Mouse (Mus musculus) CH12.LX (cell line): Measurements from ENCODE around the gene Slc35f3. TPM values are rescaled to one million over a fixed set of nuclear protein-coding genes. Genes with fewer than 3 reads are reported as not detected.
A peak's percentile ranks its signal among the peaks of the same experiment; 100 is the strongest.

Experiments used
- DNase-seq: peaks from one replicate; pipeline ENCODE4 v3.0.0-alpha.2; 2013; ENCODE audit errors: extremely low read depth
- H3K27ac ChIP-seq: 2 replicates; pipeline ENCODE4 v1.5.1; 2012; ENCODE audit warnings: low read depth, mild to moderate bottlenecking, control low read depth, moderate library complexity; ENCODE audit not compliant: insufficient read depth
- H3K27me3 ChIP-seq: replicated peaks from 2 replicates; pipeline ENCODE3; 2012; ENCODE audit warnings: inconsistent platforms
- H3K36me3 ChIP-seq, 2 experiments: replicated peaks in 1 of 2; 2 replicates each; pipeline versions ENCODE3 to v1.6.1; 2012; ENCODE audit warnings: inconsistent platforms in 1 of 2, low read length in 1 of 2, mild to moderate bottlenecking in 1 of 2, mixed read lengths in 1 of 2, moderate library complexity in 1 of 2; ENCODE audit not compliant: control insufficient read depth in 1 of 2, insufficient read depth in 1 of 2
- H3K4me1 ChIP-seq, 2 experiments: 2 replicates each; pipeline ENCODE4 v1.6.1; 2012; ENCODE audit warnings: inconsistent platforms in 1 of 2, moderate library complexity in 1 of 2; ENCODE audit not compliant: insufficient read depth in 2 of 2, control insufficient read depth in 1 of 2
- H3K4me2 ChIP-seq: 2 replicates; pipeline ENCODE4 v1.6.1; 2012; ENCODE audit warnings: low read depth, mild to moderate bottlenecking, control low read depth; ENCODE audit not compliant: poor library complexity, insufficient read depth, severe bottlenecking
- H3K4me3 ChIP-seq, 3 experiments: fragments of 150-350 bp in 1 of 3; sonication (generic) in 1 of 3; replicated peaks in 1 of 3; 2 replicates each; pipeline versions ENCODE3 to v1.5.1; 2011 to 2012; ENCODE audit warnings: low read depth in 2 of 3, low read length in 2 of 3, mild to moderate bottlenecking in 2 of 3, moderate library complexity in 2 of 3, control low read depth in 1 of 3, improper control_type of control experiment in 1 of 3, inconsistent platforms in 1 of 3, mixed read lengths in 1 of 3; ENCODE audit not compliant: poor library complexity in 1 of 3
- H3K79me2 ChIP-seq: replicated peaks from 2 replicates; pipeline ENCODE4 v1.6.1; 2012; ENCODE audit warnings: mild to moderate bottlenecking, moderate library complexity; ENCODE audit not compliant: control insufficient read depth, poor library complexity, insufficient read depth, severe bottlenecking; ENCODE audit errors: extremely low read depth
- H3K9ac ChIP-seq: 2 replicates; pipeline ENCODE4 v1.6.1; 2012; ENCODE audit warnings: low read depth, mild to moderate bottlenecking, control low read depth, moderate library complexity; ENCODE audit not compliant: insufficient read depth
- H3K9me3 ChIP-seq: replicated peaks from 2 replicates; pipeline ENCODE3; 2012; ENCODE audit warnings: low read length, inconsistent platforms, mixed read lengths
- BHLHE40 ChIP-seq: IDR thresholded peaks from 2 replicates; pipeline ENCODE4 v1.6.1; 2011; ENCODE audit warnings: mild to moderate bottlenecking, low read depth, low read length, improper control_type of control experiment
- CHD1 ChIP-seq: IDR thresholded peaks from 2 replicates; pipeline ENCODE4 v1.6.1; 2012; ENCODE audit warnings: low read depth, low read length, improper control_type of control experiment, inconsistent platforms
- CHD2 ChIP-seq: IDR thresholded peaks from 2 replicates; pipeline ENCODE4 v1.6.1; 2011; ENCODE audit warnings: low read length, improper control_type of control experiment
- CTCF ChIP-seq, 2 experiments: IDR thresholded peaks in 1 of 2; conservative IDR thresholded peaks in 1 of 2; 2 replicates each; pipeline ENCODE4 v1.5.1; 2011 to 2012; ENCODE audit warnings: low read depth in 2 of 2, low read length in 2 of 2, improper control_type of control experiment in 1 of 2, inconsistent platforms in 1 of 2, mild to moderate bottlenecking in 1 of 2, moderate library complexity in 1 of 2
- ELF1 ChIP-seq: IDR thresholded peaks from 2 replicates; pipeline ENCODE4 v1.6.1; 2014; ENCODE audit warnings: low read depth, mild to moderate bottlenecking, inconsistent platforms, low read length, improper control_type of control experiment
- EP300 ChIP-seq: IDR thresholded peaks from 2 replicates; pipeline ENCODE4 v1.6.1; 2011; ENCODE audit warnings: low read length, improper control_type of control experiment
- ETS1 ChIP-seq: conservative IDR thresholded peaks from 2 replicates; pipeline ENCODE4 v1.6.1; 2012; ENCODE audit warnings: low read depth, mild to moderate bottlenecking, inconsistent platforms, low read length, improper control_type of control experiment, moderate library complexity
- HCFC1 ChIP-seq: IDR thresholded peaks from 2 replicates; pipeline ENCODE4 v1.6.1; 2012; ENCODE audit warnings: low read depth, mild to moderate bottlenecking, inconsistent platforms, low read length, improper control_type of control experiment
- IRF4 ChIP-seq: IDR thresholded peaks from 2 replicates; pipeline ENCODE4 v1.6.1; 2014; ENCODE audit warnings: low read depth, mild to moderate bottlenecking, inconsistent platforms, low read length, improper control_type of control experiment
- JUN ChIP-seq: IDR thresholded peaks from 2 replicates; pipeline ENCODE4 v1.6.1; 2011; ENCODE audit warnings: low read depth, mild to moderate bottlenecking, low read length, improper control_type of control experiment, moderate library complexity; ENCODE audit not compliant: insufficient read depth
- MAX ChIP-seq: IDR thresholded peaks from 2 replicates; pipeline ENCODE4 v1.6.1; 2011; ENCODE audit warnings: low read length, improper control_type of control experiment
- MEF2A ChIP-seq: IDR thresholded peaks from 2 replicates; pipeline ENCODE4 v1.6.1; 2014; ENCODE audit warnings: low read depth, mild to moderate bottlenecking, inconsistent platforms, low read length, improper control_type of control experiment, borderline replicate concordance
- MXI1 ChIP-seq: IDR thresholded peaks from 2 replicates; pipeline ENCODE4 v1.6.1; 2011; ENCODE audit warnings: mild to moderate bottlenecking, low read depth, low read length, improper control_type of control experiment
- MYC ChIP-seq: IDR thresholded peaks from 2 replicates; pipeline ENCODE4 v1.6.1; 2011; ENCODE audit warnings: low read depth, mild to moderate bottlenecking, improper control_type of control experiment, low read length
- NRF1 ChIP-seq: IDR thresholded peaks from 2 replicates; pipeline ENCODE4 v1.6.1; 2014; ENCODE audit warnings: low read depth, mild to moderate bottlenecking, inconsistent platforms, low read length, improper control_type of control experiment, moderate library complexity
- PAX5 ChIP-seq: IDR thresholded peaks from 2 replicates; pipeline ENCODE4 v1.6.1; 2012; ENCODE audit warnings: low read length, inconsistent platforms, mixed read lengths
- POLR2A ChIP-seq: IDR thresholded peaks from 2 replicates; pipeline ENCODE4 v1.6.1; 2011; ENCODE audit warnings: low read depth, mild to moderate bottlenecking, improper control_type of control experiment, low read length
- POLR2AphosphoS2 ChIP-seq: IDR thresholded peaks from 2 replicates; pipeline ENCODE4 v1.6.1; 2011; ENCODE audit warnings: low read depth, low read length, improper control_type of control experiment
- RAD21 ChIP-seq: IDR thresholded peaks from 2 replicates; pipeline ENCODE4 v1.6.1; 2011; ENCODE audit warnings: low read depth, mild to moderate bottlenecking, low read length, improper control_type of control experiment, moderate library complexity
- RCOR1 ChIP-seq: conservative IDR thresholded peaks from 2 replicates; pipeline ENCODE4 v1.6.1; 2012; ENCODE audit warnings: low read depth, mild to moderate bottlenecking, inconsistent platforms, low read length, improper control_type of control experiment
- SMC3 ChIP-seq: IDR thresholded peaks from 2 replicates; pipeline ENCODE4 v1.6.1; 2011; ENCODE audit warnings: low read depth, low read length, improper control_type of control experiment
- UBTF ChIP-seq: IDR thresholded peaks from 2 replicates; pipeline ENCODE4 v1.6.1; 2012; ENCODE audit warnings: low read depth, mild to moderate bottlenecking, inconsistent platforms, low read length, improper control_type of control experiment, moderate library complexity
- USF2 ChIP-seq: conservative IDR thresholded peaks from 2 replicates; pipeline ENCODE4 v1.6.1; 2011; ENCODE audit warnings: low read depth, low read length, improper control_type of control experiment
- dilution Hi-C: fragments of 300-500 bp; cut with MboI; formaldehyde crosslinking; loops from 2 replicates; pipeline ENCODE4 v1.14.3; 2020; ENCODE audit warnings: low sequenced_read_pairs; ENCODE audit not compliant: extremely low pct_unique_long_range_greater_than_20kb, extremely low pct_ligation_motif_present
- in situ Hi-C: fragments of 300-500 bp; cut with MboI; formaldehyde crosslinking; loops from 3 replicates; pipeline ENCODE4 v1.14.3; 2019; ENCODE audit warnings: low sequenced_read_pairs, low pct_ligation_motif_present, low pct_unique_long_range_greater_than_20kb, mixed read lengths
- polyA plus RNA-seq: library from polyadenylated mRNA; unstranded; fragments of >175 nt; gene quantifications from 2 replicates; pipeline ENCODE4 v1.2.1, GENCODE M21; 2012; ENCODE audit warnings: low read depth; ENCODE audit not compliant: insufficient read length
- total RNA-seq, 2 experiments: library from RNA; depleted of rRNA; stranded (reverse); fragments of 300-350 nt in 1 of 2; fragments of >200 nt in 1 of 2; gene quantifications; 2 replicates each; pipeline ENCODE4 v1.2.3; 2012 to 2014

The Slc35f3 gene
- total and polyA plus RNA-seq, 3 experiments = 0.20 TPM; not detected in 2

GRCm38 (mm10) chr8:126297284-126297845, 993 bp upstream of the Slc35f3 start:
- peaks cover 68% of the 10 kb centered on the region for H3K27me3 ChIP-seq

GRCm38 (mm10) chr8:126299333-126299732, 975 bp downstream of the Slc35f3 start:
- Histone ChIP-seq H3K9me3 (no peaks in the 10 kb centered on the region), H3K4me1 (no peaks in the 10 kb centered on the region), H3K4me3 (no peak overlapping the region), H3K27ac (no peak overlapping the region), H3K9ac (no peak overlapping the region), H3K79me2 (no peaks in the 10 kb centered on the region), H3K27me3 (peaks cover 66% of the 10 kb centered on the region), H3K4me2 (no peak overlapping the region), H3K36me3 (no peaks in the 10 kb centered on the region)
- in situ Hi-C loops (no loop called here), dilution Hi-C loops (no loop called here)
- TF ChIP-seq BHLHE40 (no peak), MAX (no peak), USF2 (no peak), HCFC1 (no peak), MYC (no peak), EP300 (no peak), CHD1 (no peak), MXI1 (no peak), MEF2A (no peak)
- no peak for DNase-seq

More at GRCm38 (mm10) chr8:126297284-126297845, 993 bp upstream of the Slc35f3 start:
- Histone ChIP-seq H3K79me2 (no peaks in the 10 kb centered on the region), H3K4me3 (no peak overlapping the region), H3K27ac (no peak overlapping the region), H3K9ac (no peak overlapping the region), H3K9me3 (no peaks in the 10 kb centered on the region), H3K4me1 (no peaks in the 10 kb centered on the region), H3K36me3 (no peaks in the 10 kb centered on the region), H3K4me2 (no peak overlapping the region)
- DNase-seq = peak; percentile 22
- dilution Hi-C loops (no loop called here), in situ Hi-C loops (no loop called here)
- TF ChIP-seq RAD21 (peak; percentile 30), CHD1 (no peak), SMC3 (peak; percentile 39), CTCF (conservative IDR thresholded peaks at IDR 0.05 in 1 of 2, IDR thresholded peaks at IDR 0.05 in 1 of 2; ENCODE audit: low read depth in 2 of 2, low read length in 2 of 2) (peak; percentile 17 to 73; a peak in 3 of 4 replicates)

- Histone ChIP-seq H3K9me3 (no peaks in the 10 kb centered on the region), H3K27ac (no peak overlapping the region), H3K27me3 (peaks cover 63% of the 10 kb centered on the region), H3K4me3 (no peak overlapping the region), H3K9ac (no peak overlapping the region), H3K36me3 (no peaks in the 10 kb centered on the region), H3K79me2 (no peaks in the 10 kb centered on the region), H3K4me2 (no peak overlapping the region), H3K4me1 (no peaks in the 10 kb centered on the region)
- in situ Hi-C loops (no loop called here), dilution Hi-C loops (no loop called here)
- DNase-seq = no peak
- TF ChIP-seq ETS1 (no peak), IRF4 (no peak), RAD21 (no peak), NRF1 (no peak), CHD2 (no peak), MEF2A (no peak), SMC3 (no peak), JUN (no peak), EP300 (no peak), POLR2AphosphoS2 (no peak), MYC (no peak), UBTF (no peak), RCOR1 (no peak), ELF1 (no peak), PAX5 (no peak), POLR2A (no peak)
Observed at GRCm38 (mm10) chr8:126300350-126300749, 2.0 kb downstream of the Slc35f3 start.
